Mouse (Mus musculus) lung, postnatal 14 days (tissue): ENCODE measurements around the gene Hoga1.

Source experiments
- DNase-seq: peaks from one replicate; pipeline ENCODE4 v3.0.0; 2021

Hoga1 gene

GRCm38 (mm10) chr19:42022542-42022848, 22.9 kb upstream of the Hoga1 start:
- no peak for DNase-seq

GRCm38 (mm10) chr19:42026158-42026557, 19.3 kb upstream of the Hoga1 start:
- DNase-seq, result peak; percentile 86

- no peak for DNase-seq
Measured at GRCm38 (mm10) chr19:42031112-42031511, 14.3 kb upstream of the Hoga1 start.

DNA sequence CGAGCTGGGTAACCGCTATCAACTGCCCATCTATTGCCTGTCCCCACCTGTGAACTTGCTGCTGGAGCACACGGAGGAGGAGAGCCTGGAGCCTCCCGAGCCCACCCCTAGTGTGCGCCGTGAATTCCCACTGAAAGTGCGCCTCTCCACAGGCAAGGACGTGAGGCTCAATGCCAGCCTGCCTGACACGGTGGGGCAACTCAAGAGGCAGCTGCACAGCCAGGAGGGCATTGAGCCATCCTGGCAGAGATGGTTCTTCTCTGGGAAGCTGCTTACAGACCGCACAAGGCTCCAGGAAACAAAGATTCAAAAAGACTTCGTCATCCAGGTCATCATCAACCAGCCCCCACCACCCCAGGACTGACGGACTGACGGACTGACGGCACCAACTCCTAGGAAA, 11.8 kb upstream of the Hoga1 start:
- DNase-seq, result no peak

DNA sequence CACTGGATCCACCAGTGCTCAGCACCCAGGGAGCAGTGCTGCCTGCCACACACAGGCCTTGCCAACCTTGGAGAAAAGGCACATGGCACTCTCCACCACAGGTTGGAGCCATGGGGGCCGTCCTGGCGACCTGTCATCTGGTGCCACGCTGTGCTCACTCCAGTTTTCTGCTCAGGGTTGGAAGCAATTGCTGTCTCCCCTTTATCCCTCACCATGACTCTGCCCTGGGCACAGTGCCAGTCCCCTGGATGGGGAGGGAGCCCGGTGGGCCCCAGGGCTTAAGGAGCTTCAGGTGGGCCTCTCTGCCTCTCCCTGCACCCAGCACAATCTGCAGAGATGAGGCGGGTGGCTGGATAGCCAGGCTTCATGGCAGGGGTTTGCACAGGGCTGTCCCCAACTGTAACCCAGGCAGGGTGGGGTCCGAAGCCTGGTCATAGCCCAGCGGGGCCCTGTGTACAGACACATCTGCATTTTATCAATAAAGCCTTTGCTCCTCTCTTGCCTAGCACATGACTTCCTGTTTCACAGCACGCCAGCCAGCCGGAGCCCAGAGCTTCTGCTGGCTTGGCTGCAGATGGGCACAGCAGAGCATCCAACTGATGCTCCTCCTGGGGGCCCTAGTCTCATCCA, 11.1 kb upstream of the Hoga1 start:
- DNase-seq, result no peak

DNA sequence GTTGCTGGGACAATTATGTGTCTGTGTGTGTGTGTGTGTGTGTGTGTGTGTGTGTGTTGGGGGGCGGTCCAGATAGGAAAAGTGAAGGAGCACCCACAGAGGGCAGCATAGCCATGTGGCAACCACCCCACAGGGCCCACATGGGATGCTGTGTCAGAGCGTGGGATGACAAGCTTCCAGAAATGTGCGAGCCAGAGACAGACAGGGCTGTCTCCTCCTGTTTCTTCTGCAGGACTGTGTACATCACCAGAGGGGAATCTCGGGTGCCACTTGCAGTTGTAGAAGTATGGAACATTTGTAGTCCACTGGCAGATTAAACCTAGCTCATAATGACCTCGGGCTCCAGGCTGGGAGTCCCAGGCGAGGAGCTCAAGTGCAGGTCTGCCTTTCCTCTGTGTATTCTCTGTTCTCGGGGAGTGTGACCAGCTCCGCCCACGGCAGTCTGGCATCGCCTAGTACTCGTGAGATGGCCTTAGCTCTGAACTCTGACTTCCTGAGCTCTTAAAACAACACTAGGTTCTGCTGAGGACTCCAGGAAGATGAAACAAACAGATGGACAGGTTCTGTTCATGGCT, 10.4 kb upstream of the Hoga1 start:
- DNase-seq, result no peak

DNA sequence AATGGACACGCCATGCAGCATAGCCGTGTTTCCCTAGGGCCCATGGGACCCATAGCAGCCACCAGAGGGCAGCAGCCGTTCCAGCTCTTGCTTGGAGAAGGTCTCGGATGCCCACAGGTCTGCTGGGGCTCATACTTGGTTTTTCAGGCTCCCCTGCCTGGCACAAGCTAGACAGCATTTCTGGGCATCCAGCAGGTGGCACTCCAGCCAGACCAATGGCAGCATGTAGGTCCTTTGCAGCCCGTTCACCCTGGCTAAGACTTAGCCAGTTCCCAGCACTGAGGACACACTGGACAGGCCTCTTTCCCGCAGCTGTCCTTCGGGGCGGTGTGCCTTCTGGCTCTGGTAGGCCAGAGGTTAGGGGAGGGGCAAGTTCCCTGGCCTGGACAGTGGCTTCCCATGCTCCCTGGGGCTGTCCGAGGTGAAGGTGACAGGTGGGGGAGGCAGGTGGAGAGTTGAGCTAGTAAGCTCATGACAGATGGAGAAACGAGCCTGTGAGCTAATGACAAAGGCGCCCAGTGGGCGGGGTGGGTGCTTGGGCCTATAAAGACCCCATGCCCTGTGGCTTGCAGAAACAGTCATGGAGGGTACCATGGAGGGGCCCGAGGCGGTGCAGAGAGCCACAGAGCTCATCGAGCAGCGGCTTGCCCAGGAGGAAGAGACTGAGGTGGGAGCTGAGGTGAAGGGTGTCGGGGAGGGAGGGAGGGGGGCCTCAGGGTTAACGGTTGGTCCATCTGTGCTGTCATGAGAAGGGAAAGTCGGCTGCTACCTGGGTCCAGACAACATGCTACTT, 9.8 kb upstream of the Hoga1 start, which contains the start of gene Ankrd2:
Gene Ankrd2, plus strand, starts transcription at position 545 of the 793 bp plus-strand sequence.
- DNase-seq, result peak; percentile 90

DNA sequence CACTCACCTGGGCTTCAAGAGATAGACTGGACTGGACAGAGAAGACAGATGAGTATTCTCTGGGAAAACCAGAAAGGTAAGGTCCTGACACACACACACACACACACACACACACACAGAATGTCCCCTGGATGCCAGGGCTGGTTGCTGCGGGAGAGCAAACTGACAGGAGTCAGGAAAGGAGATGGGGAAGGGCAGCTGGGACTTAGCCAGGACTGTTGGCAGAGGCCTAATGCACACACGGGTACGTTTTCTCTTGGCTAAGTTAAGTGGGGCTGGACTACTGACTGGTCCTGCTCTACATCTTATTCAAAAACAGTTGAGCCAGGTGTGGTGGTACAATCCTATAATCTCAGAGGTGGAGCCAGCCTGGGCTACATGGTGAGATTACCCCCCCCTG, 9.1 kb upstream of the Hoga1 start:
- no peak for DNase-seq

DNA sequence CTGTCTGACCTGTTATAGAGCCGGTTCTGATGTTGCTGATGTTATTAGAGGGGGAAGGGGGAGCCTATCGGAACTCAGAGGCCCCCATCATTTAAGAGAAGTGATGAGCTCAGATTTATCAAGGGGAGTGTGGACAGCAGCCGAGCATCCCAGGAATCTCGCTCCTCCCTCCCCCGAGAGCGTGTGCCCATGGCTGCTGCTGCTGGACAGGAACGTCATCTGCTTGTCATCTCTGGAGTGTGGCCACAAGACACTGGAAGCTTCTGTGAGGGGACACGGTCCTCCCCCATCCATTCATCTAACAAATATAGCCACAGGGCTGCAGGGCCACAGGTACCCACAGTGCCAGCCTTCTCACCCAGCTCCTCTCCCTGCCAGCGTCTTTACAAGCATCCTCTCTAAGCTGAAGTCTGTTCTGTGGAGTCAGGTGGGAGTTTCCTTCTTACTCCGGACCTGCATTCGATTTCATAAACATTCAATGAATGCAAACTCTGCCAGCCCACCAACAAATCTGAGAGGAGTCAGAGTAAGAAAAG, 8.2 kb upstream of the Hoga1 start:
- no peak for DNase-seq

GRCm38 (mm10) chr19:42038310-42038709, 7.1 kb upstream of the Hoga1 start:
- no peak for DNase-seq

GRCm38 (mm10) chr19:42043988-42044387, 1.4 kb upstream of the Hoga1 start:
- no peak for DNase-seq

GRCm38 (mm10) chr19:42050251-42050650, 4.8 kb downstream of the Hoga1 start:
- no peak for DNase-seq

GRCm38 (mm10) chr19:42051351-42051750, 5.9 kb downstream of the Hoga1 start:
- no peak for DNase-seq

- no peak for DNase-seq
Measured at GRCm38 (mm10) chr19:42051948-42052347, 6.5 kb downstream of the Hoga1 start, which contains the start of gene 4933411K16Rik. Gene 4933411K16Rik (plus strand): TSS chr19:42052248.

- DNase-seq, result peak; percentile 49
Measured at GRCm38 (mm10) chr19:42054255-42054654, 8.8 kb downstream of the Hoga1 start.

DNA sequence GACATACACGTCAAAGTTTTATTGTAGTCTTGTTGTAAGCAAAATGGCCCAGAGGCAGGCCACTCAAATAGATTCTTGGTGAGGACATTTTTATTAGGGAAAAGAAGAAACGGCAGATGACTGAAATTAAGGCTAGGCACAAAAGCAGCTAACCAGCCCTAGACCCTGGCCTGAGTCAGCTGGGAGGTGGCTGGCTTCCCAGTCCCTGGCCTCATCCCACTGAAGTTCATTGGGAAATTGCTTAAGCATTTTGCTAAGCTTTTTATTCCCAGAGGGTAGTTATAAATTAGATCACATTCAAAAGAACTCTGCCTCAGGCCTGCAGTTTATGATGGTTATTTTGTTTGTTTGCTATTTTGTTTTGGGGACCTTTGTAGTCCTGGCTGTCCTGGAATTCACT, 10.5 kb downstream of the Hoga1 start:
- DNase-seq, result no peak

- no peak for DNase-seq
Measured at GRCm38 (mm10) chr19:42056719-42057409, 11.5 kb downstream of the Hoga1 start.

DNA sequence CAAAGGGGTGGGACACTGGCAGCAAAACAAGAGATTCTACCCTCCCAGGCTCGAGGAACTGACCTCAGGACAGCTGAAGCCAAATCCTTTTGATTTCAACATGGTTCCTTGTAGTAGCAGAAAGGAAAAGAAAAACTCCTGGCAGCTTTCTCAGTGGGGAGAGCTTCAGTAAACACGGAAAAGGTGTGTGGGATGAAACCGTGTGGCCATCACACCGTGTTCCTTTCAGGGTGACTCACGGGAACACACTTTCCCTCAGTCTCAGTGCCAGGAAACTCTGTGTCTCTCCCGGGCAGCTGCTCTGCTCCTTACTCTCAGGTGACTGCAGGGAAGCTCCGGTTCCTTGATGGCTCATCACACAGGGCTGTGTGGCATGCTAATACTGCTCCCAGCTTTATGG, 13.0 kb downstream of the Hoga1 start:
- DNase-seq, result no peak

- DNase-seq, result no peak
Measured at GRCm38 (mm10) chr19:42061443-42061842, 16.0 kb downstream of the Hoga1 start.

GRCm38 (mm10) chr19:42068441-42069240, 23.2 kb downstream of the Hoga1 start:
- peak; percentile 46 for DNase-seq

DNA sequence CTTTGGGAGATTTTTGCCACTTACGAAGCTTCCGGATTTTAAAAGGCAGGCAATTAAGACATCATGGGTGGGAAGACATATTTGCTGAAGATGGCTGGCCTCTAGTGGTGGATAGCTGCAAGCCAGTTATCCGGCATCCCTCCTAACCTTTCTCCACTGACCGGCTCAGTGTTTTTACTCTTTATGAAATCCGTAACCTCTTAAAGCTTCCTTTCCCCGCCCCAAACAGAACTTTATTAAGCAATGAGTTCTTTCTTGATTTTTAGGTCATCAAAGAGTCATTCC, 23.8 kb downstream of the Hoga1 start:
- peak; percentile 40 for DNase-seq

DNA sequence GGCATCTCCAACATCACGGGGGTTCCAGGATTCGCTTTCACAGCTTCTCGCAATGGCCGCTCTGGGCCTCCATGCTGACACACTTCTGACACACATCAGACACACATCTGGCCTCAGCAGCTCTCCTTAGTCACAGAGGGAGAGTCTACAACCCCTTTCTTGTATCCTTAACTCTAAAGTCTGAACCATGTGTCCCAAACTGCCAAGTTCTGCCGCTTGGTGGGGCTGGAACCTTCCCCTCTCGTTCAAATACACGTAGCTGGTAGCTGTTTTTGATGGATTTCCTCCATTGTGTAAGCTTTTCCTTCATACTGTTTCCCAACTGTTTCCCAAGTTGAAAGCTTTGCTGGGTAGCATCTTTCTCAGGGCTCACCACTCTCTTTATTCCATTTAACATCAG, 25.8 kb downstream of the Hoga1 start:
- peak; percentile 32 for DNase-seq
